Mouse (Mus musculus) gastrocnemius, postnatal 14 days (tissue): ENCODE data around the gene Actl7b. TPM values are rescaled to one million over a fixed set of nuclear protein-coding genes. Genes with fewer than 3 reads are reported as not detected.

ENCODE experiments used
- DNase-seq: peaks from one replicate; pipeline ENCODE4 v3.0.0; 2021; ENCODE audit warnings: mixed read lengths
- intact Hi-C: fragments of 180-260 bp; cut with DNase I; formaldehyde crosslinking; loops from one replicate; pipeline ENCODE4 v1.15.1; 2025; ENCODE audit warnings: low total_unique reads
- total RNA-seq, 2 experiments: library from RNA; stranded (reverse); gene quantifications; 2 replicates each; pipeline ENCODE4 v1.2.3; 2021

Actl7b gene
- total RNA-seq, 2 experiments from 2014 or later, result not detected

DNA sequence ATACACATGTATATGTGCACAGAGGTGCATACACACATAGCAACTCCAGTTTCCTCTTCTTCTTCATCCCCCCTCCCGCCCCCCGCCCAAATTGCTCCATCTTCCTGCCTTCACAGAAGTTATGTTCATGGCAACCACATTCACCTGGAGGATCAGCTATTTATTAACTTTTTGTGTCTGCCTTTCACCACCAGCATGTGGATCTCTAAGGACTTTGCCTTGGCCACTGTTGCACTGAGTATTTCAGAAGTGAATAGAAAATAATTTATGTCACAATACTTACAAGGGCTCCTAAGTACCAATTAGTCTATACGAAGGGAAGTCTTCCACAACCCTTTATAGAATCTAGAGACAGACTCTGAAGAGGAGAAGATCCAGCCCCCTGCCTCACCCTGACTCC is 23.3 kb downstream of the Actl7b start:
- intact Hi-C loops, result no loop called here
- no peak for DNase-seq

DNA sequence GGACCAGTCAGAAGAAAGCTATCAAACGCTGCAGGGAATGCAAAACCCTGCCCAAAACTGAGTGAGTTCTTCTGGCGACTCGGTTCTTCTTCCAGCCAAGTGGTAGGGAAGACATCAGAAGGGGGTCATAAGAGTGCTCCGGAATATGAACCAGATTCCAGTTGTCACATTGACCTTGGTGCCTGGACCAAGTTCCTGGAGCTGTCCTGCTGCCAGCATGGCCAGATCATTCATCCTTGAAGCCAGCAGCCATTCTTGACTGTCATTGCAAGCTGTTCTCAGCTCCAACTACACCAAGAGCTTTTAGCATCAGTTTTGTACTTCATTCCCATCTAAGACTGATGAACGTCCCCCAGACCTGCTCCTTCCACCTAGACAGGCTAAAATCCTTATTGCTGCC is 24.4 kb downstream of the Actl7b start:
- intact Hi-C loops, result no loop called here
- no peak for DNase-seq

DNA sequence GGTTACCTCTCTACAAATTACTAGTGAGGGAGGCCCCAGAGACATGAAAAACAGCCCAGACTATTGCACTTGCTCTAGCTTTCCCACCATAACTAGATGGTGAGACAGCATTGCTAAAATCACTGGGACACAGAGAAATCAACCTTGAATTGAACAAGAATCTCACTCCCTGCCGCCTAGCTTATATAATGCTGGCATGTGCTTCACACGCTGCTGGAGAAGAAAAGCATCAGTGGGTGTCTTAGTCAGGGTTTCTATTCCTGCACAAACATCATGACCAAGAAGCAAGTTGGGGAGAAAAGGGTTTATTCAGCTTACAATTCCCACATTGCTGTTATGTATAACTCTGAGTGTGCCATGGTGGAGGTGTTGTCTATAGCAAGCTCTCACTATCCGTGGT is 28.1 kb downstream of the Actl7b start:
- intact Hi-C loops, result no loop called here
- no peak for DNase-seq

DNA sequence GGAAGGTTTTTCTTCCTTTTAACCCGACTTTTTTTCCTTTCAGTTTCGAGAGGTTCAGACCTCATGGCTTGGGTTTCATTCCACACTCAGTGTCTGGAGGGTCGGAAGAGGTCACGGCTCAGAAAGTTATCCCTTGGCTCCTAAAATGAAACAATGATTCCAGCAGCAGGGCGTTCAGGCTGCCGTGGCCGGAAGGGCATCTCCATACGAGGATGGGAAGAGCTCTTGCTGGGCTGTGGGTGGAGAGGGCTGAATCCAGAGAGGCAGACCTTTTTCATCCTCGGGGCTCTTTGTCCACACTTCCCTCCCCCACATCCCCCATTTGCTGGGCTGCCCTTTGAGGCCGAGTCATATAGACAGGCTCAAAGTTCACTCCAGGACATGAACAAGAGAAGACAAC is 39.0 kb downstream of the Actl7b start:
- intact Hi-C loops, result no loop called here
- DNase-seq, result peak; percentile 22

DNA sequence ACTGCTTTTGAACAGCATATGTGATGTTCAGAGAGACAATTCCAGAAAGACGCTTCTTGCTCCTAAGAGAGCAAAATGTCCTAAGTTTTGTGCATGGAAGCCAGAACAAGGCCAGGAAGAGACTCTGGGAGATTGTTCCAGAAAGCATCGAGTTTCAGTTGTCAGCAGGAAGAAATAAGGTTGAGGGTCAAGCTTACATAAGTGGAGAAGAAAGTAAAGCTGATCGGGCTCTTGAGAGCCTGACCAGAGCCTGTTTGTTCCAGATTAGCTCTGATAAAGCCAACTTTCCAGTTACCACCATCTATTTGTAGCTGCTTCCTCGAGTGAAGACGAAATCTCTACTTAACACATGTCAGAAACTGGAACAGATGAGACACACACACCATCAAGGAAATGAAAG is 42.6 kb downstream of the Actl7b start:
- intact Hi-C loops, result no loop called here
- DNase-seq, result no peak

DNA sequence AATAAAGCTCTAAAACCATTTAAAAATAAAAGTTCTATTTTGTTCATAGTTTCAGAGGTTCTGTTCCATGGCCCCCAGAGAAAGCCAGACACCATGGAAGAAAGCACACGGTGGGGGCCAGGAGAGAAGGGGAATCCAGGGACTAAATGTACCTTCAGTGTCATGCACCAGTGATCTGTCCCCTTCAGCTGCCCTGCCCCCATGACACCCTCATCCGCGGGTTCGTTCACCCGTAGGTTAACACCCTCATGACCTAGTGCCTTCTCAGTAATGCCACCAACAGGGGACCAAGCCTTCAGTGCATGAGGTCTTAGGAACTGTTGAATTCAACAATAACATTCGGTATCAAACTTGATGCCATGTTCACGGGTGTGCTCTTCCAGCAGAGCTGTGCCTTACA is 44.8 kb downstream of the Actl7b start:
- intact Hi-C loops, result no loop called here
- DNase-seq, result no peak

Other genes starting within 250 kb of the Actl7b start
- gene Gm26657, start 1.4 kb downstream of the Actl7b start, total RNA-seq, result not detected
- not detected for gene Actl7a, start 2.0 kb upstream of the Actl7b start, total RNA-seq
- 10 to 100 TPM; 23.5 to 24.9 TPM for gene Elp1, start 60.9 kb upstream of the Actl7b start, total RNA-seq
- gene Fam206a, start 60.9 kb upstream of the Actl7b start, total RNA-seq, result 1 to 10 TPM; 2.3 to 2.4 TPM
- gene Ctnnal1, start 123.7 kb upstream of the Actl7b start, total RNA-seq, result 10 to 100 TPM; 10.5 to 12.5 TPM
- 10 to 100 TPM; 16.9 to 17.5 TPM for gene Tmem245, start 206.0 kb upstream of the Actl7b start, total RNA-seq
- under 1 TPM; 0.04 to 0.11 TPM for gene Frrs1l, start 248.9 kb upstream of the Actl7b start, total RNA-seq